Mouse (Mus musculus): Measurements from ENCODE around the gene Rdh16f2.
"Not testable (repeated sequence)": the region's sequence is repeated elsewhere in the genome, so short reads cannot be mapped to it uniquely, and the experiment has no call there.

The Rdh16f2 gene

DNA sequence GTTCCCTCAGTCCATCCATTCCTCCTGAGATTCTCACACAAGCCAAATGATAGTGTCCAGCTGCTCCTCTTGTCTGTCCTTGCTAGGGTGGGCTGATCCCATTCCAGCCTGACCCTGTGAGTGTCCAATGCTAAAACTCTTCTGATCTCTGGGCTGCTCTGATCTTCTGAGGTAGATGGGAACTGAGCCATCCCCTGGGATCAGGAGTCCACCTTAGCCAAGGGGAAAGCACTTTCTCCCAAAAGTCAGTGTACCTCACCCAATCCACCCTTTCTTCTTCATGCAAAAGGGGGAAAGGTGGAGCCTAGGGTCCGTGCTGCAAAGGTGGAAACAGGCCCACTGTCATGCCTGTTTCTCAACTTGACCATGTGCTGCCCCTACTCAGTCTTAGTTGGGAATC lies 25.2 kb downstream of the Rdh16f2 start:
- no peak for DNase-seq (ENCODE audit: low read depth, low spot score)

- DNase-seq (ENCODE audit: low read depth, low spot score): not testable (repeated sequence)
Observed at GRCm38 (mm10) chr10:127893163-127894022, 27.1 kb downstream of the Rdh16f2 start.

- DNase-seq (ENCODE audit: low read depth, low spot score): no peak
Observed at GRCm38 (mm10) chr10:127896705-127897104, 30.4 kb downstream of the Rdh16f2 start.

DNA sequence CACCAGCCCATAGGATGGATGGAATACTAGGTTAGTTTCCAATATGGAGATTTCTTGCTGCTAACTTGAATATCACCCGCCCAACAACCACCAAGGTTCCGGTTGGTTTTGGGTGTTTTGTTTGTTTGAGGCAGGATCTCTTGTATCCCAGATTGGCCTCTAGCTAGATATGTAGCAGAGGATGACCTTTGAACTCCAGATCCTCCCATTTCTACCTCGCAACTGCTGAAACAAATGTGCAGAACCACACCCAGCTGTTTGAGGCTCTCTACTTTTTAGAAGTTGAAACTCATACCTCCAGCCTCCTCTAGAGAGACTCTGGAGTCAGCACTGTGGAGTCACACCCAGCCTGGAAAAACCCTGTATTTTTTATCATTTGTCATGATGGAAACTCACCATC lies 31.2 kb downstream of the Rdh16f2 start:
- DNase-seq (ENCODE audit: low read depth, low spot score): no peak

DNA sequence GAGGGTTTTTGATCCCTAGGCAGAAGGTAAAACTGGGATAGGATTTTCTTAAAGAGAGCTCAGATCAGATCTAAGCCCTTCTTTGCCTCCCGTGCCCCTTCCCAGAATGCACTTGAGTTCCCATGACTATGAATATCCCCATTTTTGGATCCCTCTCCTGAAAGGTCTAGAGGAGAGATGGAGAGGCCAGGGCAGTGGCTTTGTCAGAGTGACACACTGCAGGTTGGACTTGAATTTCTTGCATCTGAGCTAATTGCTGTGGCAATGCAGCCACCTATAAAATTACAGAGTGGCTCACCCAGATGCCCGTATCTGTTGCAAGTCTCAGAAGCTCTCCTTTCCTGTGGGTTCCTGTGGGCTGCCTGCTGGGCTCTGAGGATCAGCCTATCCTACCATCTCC lies 31.9 kb downstream of the Rdh16f2 start, which contains the start of gene Sdr9c7:
Gene Sdr9c7 (plus strand): TSS at position 301 of the 400 bp plus-strand sequence.
- no peak for DNase-seq (ENCODE audit: low read depth, low spot score)

GRCm38 (mm10) chr10:127899783-127900182 lies 33.5 kb downstream of the Rdh16f2 start:
- DNase-seq (ENCODE audit: low read depth, low spot score): no peak

GRCm38 (mm10) chr10:127901751-127902150 lies 35.5 kb downstream of the Rdh16f2 start:
- no peak for DNase-seq (ENCODE audit: low read depth, low spot score)

DNA sequence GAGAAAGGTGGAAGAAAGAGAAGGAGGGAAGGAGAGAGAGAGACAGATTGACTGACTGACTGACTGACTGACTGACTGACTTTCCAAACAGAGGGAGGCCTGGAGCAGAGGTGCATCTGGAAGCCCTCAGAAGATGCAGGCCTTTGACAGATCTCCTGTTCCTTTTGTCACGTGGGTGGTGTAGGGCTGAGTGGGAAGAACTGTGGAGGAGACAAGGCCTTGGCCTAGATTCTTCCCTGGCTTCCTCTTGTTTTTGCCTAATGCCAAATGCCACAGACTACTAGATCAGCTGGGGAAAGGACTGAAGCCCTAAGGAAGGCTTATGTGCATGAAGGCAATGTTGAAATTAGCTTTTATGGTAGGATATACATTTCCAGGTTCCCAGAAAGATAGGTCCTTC lies 36.8 kb downstream of the Rdh16f2 start:
- DNase-seq (ENCODE audit: low read depth, low spot score): no peak

DNA sequence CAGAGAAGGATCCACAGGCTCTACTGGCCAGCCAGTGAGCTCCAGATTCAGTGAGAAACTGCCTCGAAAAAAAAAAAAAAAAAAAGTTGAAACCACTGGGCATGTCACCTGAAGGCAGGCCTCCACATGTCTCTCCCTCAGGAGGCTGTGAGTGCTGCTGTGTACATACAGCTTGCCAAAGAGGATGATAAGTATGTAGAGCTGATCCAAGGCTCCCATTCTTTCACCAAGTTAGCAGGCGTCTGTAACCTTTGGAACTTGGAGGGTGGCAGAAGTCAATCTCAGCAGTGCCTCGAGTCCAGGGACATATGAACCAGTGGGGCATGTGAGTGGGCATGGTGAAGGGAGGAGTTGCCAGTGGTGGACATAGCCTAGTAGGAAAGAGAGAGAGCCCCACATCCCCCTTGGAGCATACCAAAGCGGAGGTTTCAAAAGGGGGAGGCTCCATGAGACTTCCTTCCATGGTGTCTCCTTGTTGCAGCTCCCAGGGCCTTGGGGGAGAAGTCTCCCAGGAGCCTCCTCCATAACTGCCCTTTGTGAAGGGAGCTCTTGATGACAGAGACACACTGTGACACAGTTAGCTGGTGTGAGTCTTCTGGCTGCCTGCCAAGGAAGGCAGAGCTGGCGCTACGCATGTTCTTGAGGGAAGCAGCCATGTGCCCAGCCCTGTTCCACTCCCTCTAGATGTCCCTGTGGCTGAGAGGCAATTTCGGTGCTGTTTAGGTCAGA lies 38.6 kb downstream of the Rdh16f2 start:
- no peak for DNase-seq (ENCODE audit: low read depth, low spot score)

GRCm38 (mm10) chr10:127906138-127906537 lies 39.9 kb downstream of the Rdh16f2 start:
- no peak for DNase-seq (ENCODE audit: low read depth, low spot score)

- DNase-seq (ENCODE audit: low read depth, low spot score): no peak
Observed at GRCm38 (mm10) chr10:127907386-127907951, 41.2 kb downstream of the Rdh16f2 start.

DNA sequence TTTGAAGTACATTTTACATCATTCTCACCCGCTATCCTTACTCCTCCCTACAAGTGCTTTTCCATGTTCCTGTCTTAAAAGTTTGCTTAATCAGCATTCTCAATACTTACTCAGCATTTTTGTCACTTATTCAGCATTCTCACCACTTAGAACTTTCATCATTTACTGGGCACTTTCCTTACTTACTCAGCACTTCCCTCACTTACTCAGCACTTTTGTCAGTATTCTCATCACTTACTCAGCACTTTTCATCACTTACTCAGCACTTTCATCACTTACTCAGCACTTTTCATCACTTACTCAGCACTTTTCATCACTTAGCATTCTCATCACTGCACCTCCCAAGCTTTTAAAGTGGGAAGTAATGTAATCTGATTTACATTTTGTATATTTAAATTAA lies 49.3 kb downstream of the Rdh16f2 start:
- no peak for DNase-seq (ENCODE audit: low read depth, low spot score)

GRCm38 (mm10) chr10:127917183-127917582 lies 50.9 kb downstream of the Rdh16f2 start:
- not testable (repeated sequence) for DNase-seq (ENCODE audit: low read depth, low spot score)

DNA sequence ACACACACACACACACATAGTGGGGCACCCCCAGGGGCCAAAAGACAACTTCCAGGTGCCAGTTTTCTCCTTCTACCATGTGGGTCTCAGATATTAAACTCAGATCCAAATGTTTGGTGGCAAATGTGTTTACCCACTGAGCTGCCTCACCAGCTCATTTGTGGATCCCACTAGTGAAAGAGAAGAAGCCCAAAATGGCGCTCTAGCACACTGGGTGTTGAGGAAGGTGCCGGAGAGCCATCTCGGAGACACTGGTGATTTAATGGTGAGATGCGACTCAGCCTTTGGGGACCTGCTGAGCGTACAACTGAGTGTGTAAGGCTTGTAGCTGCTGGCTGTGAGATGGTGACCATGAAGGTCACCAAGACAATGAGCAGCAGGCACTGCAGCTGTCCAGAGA lies 51.4 kb downstream of the Rdh16f2 start:
- DNase-seq (ENCODE audit: low read depth, low spot score): no peak

DNA sequence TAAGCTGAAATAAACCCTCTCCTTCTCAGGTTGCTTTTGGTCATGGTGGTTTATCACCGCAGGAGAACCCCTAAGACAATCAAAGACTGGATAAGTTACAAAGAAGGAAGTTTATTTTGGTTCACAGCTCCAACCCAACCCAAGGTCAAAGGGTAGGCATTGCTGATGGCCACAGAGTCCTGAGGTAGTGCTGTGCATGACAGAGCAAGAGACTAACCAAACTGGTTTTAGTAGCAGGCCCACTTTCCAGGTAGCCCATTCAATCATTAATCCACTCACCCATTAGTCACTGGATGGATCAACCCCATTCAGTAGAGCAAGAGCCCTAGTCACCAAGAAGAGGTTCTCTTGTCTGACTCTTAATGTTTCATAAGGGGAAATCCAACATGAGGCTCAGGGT lies 56.0 kb downstream of the Rdh16f2 start:
- no peak for DNase-seq (ENCODE audit: low read depth, low spot score)

GRCm38 (mm10) chr10:127923024-127923423 lies 56.8 kb downstream of the Rdh16f2 start:
- no peak for DNase-seq (ENCODE audit: low read depth, low spot score)

GRCm38 (mm10) chr10:127924597-127925378 lies 58.5 kb downstream of the Rdh16f2 start:
- no peak for DNase-seq (ENCODE audit: low read depth, low spot score)

Measured in mesoderm, embryonic 11.5 days (tissue).